Comparison of ENCODE assay signal across 30 mouse cellular contexts in genomic region chr19:5562776-5563175, GRCm38 (mm10). TPM values are rescaled to one million over a fixed set of nuclear protein-coding genes. Genes with fewer than 3 reads are reported as not detected.
A peak's percentile ranks its signal among the peaks of the same experiment; 100 is the strongest.
DNase-seq lines count a peak whose midpoint lies in the region; ATAC-seq and TF ChIP-seq lines count a peak whose summit lies in the region.
"Had no signal": no experiment of that assay in that cellular context is flagged by ENCODE, and none has a peak within 500 bp of the region (broad histone marks: within the 10 kb centered on the region; RNA-seq: fewer than 3 reads in every experiment).

No protein-coding gene starts in this region.

- ATAC-seq in kidney, embryonic 15.5 days (replicated peaks; ENCODE audit: low FRiP score), result no peak
- no peak for ATAC-seq in midbrain, embryonic 11.5 days (ENCODE audit: low FRiP score)
- no peak for ATAC-seq in midbrain, postnatal 0 days (ENCODE audit: low FRiP score)
- no peak for ATAC-seq in hindbrain, embryonic 12.5 days (ENCODE audit: low FRiP score)
- ATAC-seq: CD4-positive, CD25-positive, alpha-beta regulatory T cell, adult 4 months; forebrain, embryonic 14.5 days; forebrain, postnatal 0 days had no signal

- H3K4me1 ChIP-seq in kidney, adult 2 months (ENCODE audit: control insufficient read depth, insufficient read depth, low read length), result peaks cover 19% of the 10 kb centered on the region; the same call in 1 of the 2 replicates
- H3K4me1 ChIP-seq in kidney, embryonic 15.5 days, result peaks cover 71% of the 10 kb centered on the region
- H3K4me1 ChIP-seq in midbrain, embryonic 11.5 days (ENCODE audit: control insufficient read depth, insufficient read depth, low read length), result peaks cover 16% of the 10 kb centered on the region
- H3K4me1 ChIP-seq in midbrain, postnatal 0 days (ENCODE audit: insufficient read depth, low read length), result 0 out of 2 replicates have a peak, but pooled peaks cover 6% of the 10 kb centered on the region
- H3K4me1 ChIP-seq in hindbrain, embryonic 12.5 days, result peaks cover 22% of the 10 kb centered on the region

- no peak for TF ChIP-seq POLR2A in kidney, adult 2 months (IDR thresholded peaks at IDR 0.05; ENCODE audit: low read depth, low read length)

- H3K9me3 ChIP-seq in kidney, embryonic 15.5 days (replicated peaks), result no peaks in the 10 kb centered on the region
- no peaks in the 10 kb centered on the region for H3K9me3 ChIP-seq in midbrain, embryonic 11.5 days (ENCODE audit: control insufficient read depth, low read length)
- H3K9me3 ChIP-seq in midbrain, postnatal 0 days (ENCODE audit: low read length), result no peaks in the 10 kb centered on the region
- H3K9me3 ChIP-seq in hindbrain, embryonic 12.5 days (replicated peaks), result no peaks in the 10 kb centered on the region
- H3K9me3 ChIP-seq: embryonic facial prominence, embryonic 12.5 days; embryonic facial prominence, embryonic 15.5 days; heart, embryonic 10.5 days; heart, embryonic 13.5 days; hindbrain, embryonic 15.5 days had no signal

- H3K27ac ChIP-seq in kidney, adult 2 months (ENCODE audit: insufficient read depth, low read depth, low read length), result no peak overlapping the region
- no peak overlapping the region for H3K27ac ChIP-seq in kidney, embryonic 15.5 days
- no peak overlapping the region for H3K27ac ChIP-seq in midbrain, embryonic 11.5 days (ENCODE audit: low read depth, low read length)
- H3K27ac ChIP-seq in midbrain, postnatal 0 days (ENCODE audit: low read depth, low read length), result no peak overlapping the region
- no peak overlapping the region for H3K27ac ChIP-seq in hindbrain, embryonic 12.5 days
- H3K27ac ChIP-seq: embryonic facial prominence, embryonic 12.5 days; embryonic facial prominence, embryonic 15.5 days; heart, adult 2 months; heart, embryonic 10.5 days; heart, embryonic 13.5 days; hindbrain, embryonic 15.5 days had no signal

- no peaks in the 10 kb centered on the region for H3K36me3 ChIP-seq in kidney, adult 2 months (ENCODE audit: control insufficient read depth, insufficient read depth, low read length)
- no peaks in the 10 kb centered on the region for H3K36me3 ChIP-seq in kidney, embryonic 15.5 days
- no peaks in the 10 kb centered on the region for H3K36me3 ChIP-seq in midbrain, embryonic 11.5 days (ENCODE audit: control insufficient read depth, insufficient read depth, low read length)
- H3K36me3 ChIP-seq in midbrain, postnatal 0 days (ENCODE audit: insufficient read depth, low read length), result no peaks in the 10 kb centered on the region
- no peaks in the 10 kb centered on the region for H3K36me3 ChIP-seq in hindbrain, embryonic 12.5 days
- H3K36me3 ChIP-seq: embryonic facial prominence, embryonic 12.5 days; embryonic facial prominence, embryonic 15.5 days; heart, embryonic 10.5 days; heart, embryonic 13.5 days; hindbrain, embryonic 15.5 days had no signal

- 60% methylated on average over 10 of the region's 10 CpGs for WGBS in kidney, adult 2 months
- 83% methylated on average over 10 of the region's 10 CpGs for WGBS in kidney, embryonic 15.5 days
- WGBS in midbrain, embryonic 11.5 days, result 91% methylated on average over 10 of the region's 10 CpGs
- WGBS in midbrain, postnatal 0 days, result 89% methylated on average over 10 of the region's 10 CpGs
- WGBS in hindbrain, embryonic 12.5 days, result 89% methylated on average over 10 of the region's 10 CpGs

- no peak overlapping the region for H3K9ac ChIP-seq in kidney, embryonic 15.5 days
- no peak overlapping the region for H3K9ac ChIP-seq in midbrain, embryonic 11.5 days (ENCODE audit: low read length)
- H3K9ac ChIP-seq in midbrain, postnatal 0 days (replicated peaks; ENCODE audit: low read length, poor library complexity, severe bottlenecking), result no peak overlapping the region
- H3K9ac ChIP-seq in hindbrain, embryonic 12.5 days, result no peak overlapping the region
- H3K9ac ChIP-seq: embryonic facial prominence, embryonic 12.5 days; embryonic facial prominence, embryonic 15.5 days; forebrain, postnatal 0 days; heart, embryonic 13.5 days; hindbrain, embryonic 15.5 days had no signal

- no peak overlapping the region for H3K4me2 ChIP-seq in kidney, embryonic 15.5 days
- H3K4me2 ChIP-seq in midbrain, embryonic 11.5 days, result no peak overlapping the region
- H3K4me2 ChIP-seq in midbrain, postnatal 0 days (ENCODE audit: low read depth, low read length, poor library complexity, severe bottlenecking), result no peak overlapping the region
- H3K4me2 ChIP-seq in hindbrain, embryonic 12.5 days (replicated peaks), result no peak overlapping the region
- H3K4me2 ChIP-seq: embryonic facial prominence, embryonic 12.5 days; embryonic facial prominence, embryonic 15.5 days; heart, embryonic 13.5 days; hindbrain, embryonic 15.5 days had no signal

- H3K4me3 ChIP-seq in kidney, adult 2 months (ENCODE audit: insufficient read depth, low read depth, low read length), result no peak overlapping the region
- no peak overlapping the region for H3K4me3 ChIP-seq in kidney, embryonic 15.5 days (replicated peaks)
- no peak overlapping the region for H3K4me3 ChIP-seq in midbrain, embryonic 11.5 days (ENCODE audit: low read depth, low read length)
- no peak overlapping the region for H3K4me3 ChIP-seq in midbrain, postnatal 0 days (ENCODE audit: low read depth, low read length)
- H3K4me3 ChIP-seq in hindbrain, embryonic 12.5 days, result no peak overlapping the region
- H3K4me3 ChIP-seq: embryonic facial prominence, embryonic 12.5 days; embryonic facial prominence, embryonic 15.5 days; heart, adult 2 months; heart, embryonic 10.5 days; heart, embryonic 13.5 days; hindbrain, embryonic 15.5 days had no signal

- H3K27me3 ChIP-seq in kidney, adult 2 months (replicated peaks; ENCODE audit: control insufficient read depth, insufficient read depth, low read length), result no peaks in the 10 kb centered on the region
- peaks cover 68% of the 10 kb centered on the region for H3K27me3 ChIP-seq in kidney, embryonic 15.5 days
- H3K27me3 ChIP-seq in midbrain, embryonic 11.5 days (ENCODE audit: control insufficient read depth, insufficient read depth, low read length), result peaks cover 64% of the 10 kb centered on the region
- peaks cover 59% of the 10 kb centered on the region for H3K27me3 ChIP-seq in midbrain, postnatal 0 days (ENCODE audit: insufficient read depth, low read length)
- peaks cover 91% of the 10 kb centered on the region for H3K27me3 ChIP-seq in hindbrain, embryonic 12.5 days

- peak; percentile 58 for DNase-seq in kidney, adult 2 months
- DNase-seq in kidney, adult 18-20 months, result no peak
- peak; percentile 34 for DNase-seq in kidney, postnatal 14 days
- DNase-seq in midbrain, embryonic 11.5 days (ENCODE audit: low spot score, missing footprints), result peak; percentile 28
- DNase-seq in midbrain, postnatal 0 days (ENCODE audit: low spot score), result no peak
- DNase-seq: adrenal gland, adult 2 months; adrenal gland, postnatal 14 days; cerebellum, adult 11 months; cerebellum, adult 2 months; cerebellum, adult 9-11 months; cerebellum, postnatal 25 days; forebrain, postnatal 0 days; gastrocnemius, postnatal 36 days; heart, adult 2 months; heart, postnatal 14 days; heart, postnatal 4 days had no signal

- no peak for TF ChIP-seq CTCF in kidney, adult 2 months (conservative IDR thresholded peaks at IDR 0.05; ENCODE audit: insufficient read depth, insufficient read length, low read depth, low read length)
- TF ChIP-seq CTCF in midbrain, postnatal 0 days (IDR thresholded peaks at IDR 0.05), result no peak

RNA-seq across cellular contexts. Expression of gene Ovol1, which starts 2.3 kb away (rescaled TPM):
- 9.0 and 10.4 TPM in 2 replicates for polyA plus RNA-seq in kidney, adult 2 months (2012; rRNA removed)
- 11.3 and 12.0 TPM in 2 replicates for polyA plus RNA-seq in kidney, embryonic 15.5 days (2015; fragmentation: Nextera tagmentation; extraction: Ambion mirVana)
- 0.18 TPM in 1 of 2 replicates, not detected in the other for polyA plus RNA-seq in midbrain, embryonic 11.5 days (2014; fragmentation: Nextera tagmentation; extraction: Ambion mirVana)
- 0.27 TPM in 1 of 2 replicates, not detected in the other for total RNA-seq in midbrain, postnatal 0 days (2014; rRNA removed)
- polyA plus RNA-seq in midbrain, postnatal 0 days (2015; fragmentation: Nextera tagmentation; extraction: Ambion mirVana), result 0.05 TPM in 1 of 2 replicates, not detected in the other
- 0.18 and 0.19 TPM in 2 replicates for polyA plus RNA-seq in hindbrain, embryonic 12.5 days (2016; fragmentation: Nextera tagmentation; extraction: Ambion mirVana)
- total RNA-seq: adrenal gland, adult 2 months; adrenal gland, postnatal 14 days; common myeloid progenitor, adult 5-6 weeks; forebrain, postnatal 0 days; gastrocnemius, adult 8-10 months; gastrocnemius, postnatal 36 days; granulocyte monocyte progenitor cell, adult 5-6 weeks; heart, adult 2 months; heart, postnatal 14 days; heart, postnatal 4 days; MEL had no signal
- polyA plus RNA-seq: adrenal gland, adult 2 months; C2C12; CD4-positive, CD25-positive, alpha-beta regulatory T cell, adult 4 months; cerebellum, adult 2 months; forebrain, embryonic 14.5 days; hindbrain, embryonic 15.5 days had no signal

RNA-seq across cellular contexts. Expression of gene Ap5b1, which starts 5.0 kb away (rescaled TPM):
- 10.2 and 13.3 TPM in 2 replicates for polyA plus RNA-seq in kidney, adult 2 months (2012; rRNA removed)
- 9.7 and 10.8 TPM in 2 replicates for polyA plus RNA-seq in kidney, embryonic 15.5 days (2015; fragmentation: Nextera tagmentation; extraction: Ambion mirVana)
- polyA plus RNA-seq in midbrain, embryonic 11.5 days (2014; fragmentation: Nextera tagmentation; extraction: Ambion mirVana), result 1.0 and 1.5 TPM in 2 replicates
- 12.8 and 14.5 TPM in 2 replicates for total RNA-seq in midbrain, postnatal 0 days (2014; rRNA removed)
- polyA plus RNA-seq in midbrain, postnatal 0 days (2015; fragmentation: Nextera tagmentation; extraction: Ambion mirVana), result 1.9 and 2.2 TPM in 2 replicates
- polyA plus RNA-seq in hindbrain, embryonic 12.5 days (2016; fragmentation: Nextera tagmentation; extraction: Ambion mirVana), result 2.6 and 3.2 TPM in 2 replicates

RNA-seq across cellular contexts. Expression of gene Rnaseh2c, which starts 38.9 kb away (rescaled TPM):
- polyA plus RNA-seq in kidney, adult 2 months (2012; rRNA removed), result 55.1 and 62.3 TPM in 2 replicates
- polyA plus RNA-seq in kidney, embryonic 15.5 days (2015; fragmentation: Nextera tagmentation; extraction: Ambion mirVana), result 158 and 163 TPM in 2 replicates
- 157 and 173 TPM in 2 replicates for polyA plus RNA-seq in midbrain, embryonic 11.5 days (2014; fragmentation: Nextera tagmentation; extraction: Ambion mirVana)
- total RNA-seq in midbrain, postnatal 0 days (2014; rRNA removed), result 19.8 and 27.1 TPM in 2 replicates
- 43.1 and 50.9 TPM in 2 replicates for polyA plus RNA-seq in midbrain, postnatal 0 days (2015; fragmentation: Nextera tagmentation; extraction: Ambion mirVana)
- 114 and 126 TPM in 2 replicates for polyA plus RNA-seq in hindbrain, embryonic 12.5 days (2016; fragmentation: Nextera tagmentation; extraction: Ambion mirVana)

RNA-seq across cellular contexts. Expression of gene Kat5, which starts 47.3 kb away (rescaled TPM):
- 60.3 and 67.4 TPM in 2 replicates for polyA plus RNA-seq in kidney, adult 2 months (2012; rRNA removed)
- polyA plus RNA-seq in kidney, embryonic 15.5 days (2015; fragmentation: Nextera tagmentation; extraction: Ambion mirVana), result 53.5 and 58.8 TPM in 2 replicates
- polyA plus RNA-seq in midbrain, embryonic 11.5 days (2014; fragmentation: Nextera tagmentation; extraction: Ambion mirVana), result 36.9 and 40.0 TPM in 2 replicates
- total RNA-seq in midbrain, postnatal 0 days (2014; rRNA removed), result 126 and 150 TPM in 2 replicates
- 73.9 and 76.8 TPM in 2 replicates for polyA plus RNA-seq in midbrain, postnatal 0 days (2015; fragmentation: Nextera tagmentation; extraction: Ambion mirVana)
- polyA plus RNA-seq in hindbrain, embryonic 12.5 days (2016; fragmentation: Nextera tagmentation; extraction: Ambion mirVana), result 73.2 and 76.5 TPM in 2 replicates

RNA-seq across cellular contexts. Expression of gene Snx32, which starts 52.4 kb away (rescaled TPM):
- 14.7 and 16.3 TPM in 2 replicates for polyA plus RNA-seq in kidney, adult 2 months (2012; rRNA removed)
- polyA plus RNA-seq in kidney, embryonic 15.5 days (2015; fragmentation: Nextera tagmentation; extraction: Ambion mirVana), result 7.5 and 9.3 TPM in 2 replicates
- polyA plus RNA-seq in midbrain, embryonic 11.5 days (2014; fragmentation: Nextera tagmentation; extraction: Ambion mirVana), result 17.9 and 20.3 TPM in 2 replicates
- total RNA-seq in midbrain, postnatal 0 days (2014; rRNA removed), result 86.2 and 100 TPM in 2 replicates
- polyA plus RNA-seq in midbrain, postnatal 0 days (2015; fragmentation: Nextera tagmentation; extraction: Ambion mirVana), result 88.7 and 94.4 TPM in 2 replicates
- polyA plus RNA-seq in hindbrain, embryonic 12.5 days (2016; fragmentation: Nextera tagmentation; extraction: Ambion mirVana), result 38.3 and 42.2 TPM in 2 replicates

Comparison
In these comparisons a context has a peak if more than half of its experiments do, and no peak if none do; other contexts are left out.
1. DNase-seq: peak in kidney, adult 2 months (single experiment), kidney, postnatal 14 days (single experiment) and midbrain, embryonic 11.5 days (single experiment); none in kidney, adult 18-20 months (single experiment) and midbrain, postnatal 0 days (single experiment).